Mouse (Mus musculus) embryonic facial prominence, embryonic 11.5 days (tissue): ENCODE results near the gene Mrps14. TPM values are rescaled to one million over a fixed set of nuclear protein-coding genes. Genes with fewer than 3 reads are reported as not detected.

Experiments
- ATAC-seq: fragments of 200-750 bp; cut with Nextera tagmentation; replicated peaks from 2 replicates; pipeline ENCODE4 v1.8.0; 2017; ENCODE audit warnings: low read depth; ENCODE audit not compliant: insufficient number of reproducible peaks, low FRiP score, low TSS enrichment
- DNase-seq: peaks from one replicate; pipeline ENCODE4 v3.0.0-alpha.2; 2015; ENCODE audit warnings: low spot score
- H3K27ac ChIP-seq: fragments of 300-500 bp; sonication (generic); replicated peaks from 2 replicates; pipeline ENCODE4 v1.5.1; 2014; ENCODE audit warnings: mild to moderate bottlenecking, low read depth, low read length, control low read depth
- H3K27me3 ChIP-seq: fragments of 300-500 bp; sonication (generic); 2 replicates; pipeline ENCODE4 v1.6.1; 2014; ENCODE audit warnings: mild to moderate bottlenecking, low read length, moderate library complexity, mixed read lengths; ENCODE audit not compliant: control insufficient read depth, insufficient read depth
- H3K36me3 ChIP-seq: fragments of 300-500 bp; sonication (generic); replicated peaks from 2 replicates; pipeline ENCODE4 v1.6.1; 2014; ENCODE audit warnings: low read depth, mild to moderate bottlenecking, low read length, moderate library complexity, mixed read lengths; ENCODE audit not compliant: control insufficient read depth, insufficient read depth
- H3K4me1 ChIP-seq: fragments of 300-500 bp; sonication (generic); 2 replicates; pipeline ENCODE4 v1.6.1; 2014; ENCODE audit warnings: low read length, mixed read lengths; ENCODE audit not compliant: control insufficient read depth, insufficient read depth
- H3K4me2 ChIP-seq: fragments of 300-500 bp; sonication (generic); 2 replicates; pipeline ENCODE4 v1.6.1; 2014; ENCODE audit warnings: low read depth, mild to moderate bottlenecking, control low read depth, low read length, moderate library complexity
- H3K4me3 ChIP-seq: fragments of 300-500 bp; sonication (generic); 2 replicates; pipeline ENCODE4 v1.5.1; 2014; ENCODE audit warnings: low read depth, low read length, control low read depth
- H3K9ac ChIP-seq: fragments of 300-500 bp; sonication (generic); replicated peaks from 2 replicates; pipeline ENCODE4 v1.6.1; 2014; ENCODE audit warnings: mild to moderate bottlenecking, control low read depth, low read length
- H3K9me3 ChIP-seq: fragments of 300-500 bp; sonication (generic); replicated peaks from 2 replicates; pipeline ENCODE4 v1.6.1; 2016; ENCODE audit warnings: mild to moderate bottlenecking, low read length, inconsistent platforms, mixed read lengths; ENCODE audit not compliant: control insufficient read depth
- WGBS: fragments of 180-500 bp; shearing (Covaris S2); extraction: QIAGEN DNeasy Blood & Tissue Kit; methylation state at CpG from one replicate; pipeline ENCODE4 v1.1.7; 2014; 5-methylcytosine and 5-hydroxymethylcytosine counted together
- polyA plus RNA-seq: library from polyadenylated mRNA; unstranded; fragments of >200 nt; fragmentation: Nextera tagmentation; extraction: Ambion mirVana; gene quantifications from 2 replicates; pipeline ENCODE4 v1.2.1, GENCODE M21; 2014

Mrps14 gene
- polyA plus RNA-seq, 1 experiment from 2014 or later: 244 TPM

- DNase-seq (peak; percentile 51), ATAC-seq (peak; percentile 79)
- H3K27me3 ChIP-seq: no peaks in the 10 kb centered on the region
- H3K9ac ChIP-seq: peak overlapping the region; percentile 88
- H3K4me3 ChIP-seq: peak overlapping the region; percentile 76
- peak overlapping the region; percentile 68 for H3K27ac ChIP-seq
- H3K36me3 ChIP-seq: no peaks in the 10 kb centered on the region; the same call in 1 of the 2 replicates
- no peaks in the 10 kb centered on the region for H3K4me1 ChIP-seq
- WGBS: under 1% methylated on average over 45 of the region's 45 CpGs
- peak overlapping the region; percentile 48 for H3K4me2 ChIP-seq
- H3K9me3 ChIP-seq: no peaks in the 10 kb centered on the region
Measured at GRCm38 (mm10) chr1:160212123-160212691, 17.2 kb downstream of the Mrps14 start.

DNA sequence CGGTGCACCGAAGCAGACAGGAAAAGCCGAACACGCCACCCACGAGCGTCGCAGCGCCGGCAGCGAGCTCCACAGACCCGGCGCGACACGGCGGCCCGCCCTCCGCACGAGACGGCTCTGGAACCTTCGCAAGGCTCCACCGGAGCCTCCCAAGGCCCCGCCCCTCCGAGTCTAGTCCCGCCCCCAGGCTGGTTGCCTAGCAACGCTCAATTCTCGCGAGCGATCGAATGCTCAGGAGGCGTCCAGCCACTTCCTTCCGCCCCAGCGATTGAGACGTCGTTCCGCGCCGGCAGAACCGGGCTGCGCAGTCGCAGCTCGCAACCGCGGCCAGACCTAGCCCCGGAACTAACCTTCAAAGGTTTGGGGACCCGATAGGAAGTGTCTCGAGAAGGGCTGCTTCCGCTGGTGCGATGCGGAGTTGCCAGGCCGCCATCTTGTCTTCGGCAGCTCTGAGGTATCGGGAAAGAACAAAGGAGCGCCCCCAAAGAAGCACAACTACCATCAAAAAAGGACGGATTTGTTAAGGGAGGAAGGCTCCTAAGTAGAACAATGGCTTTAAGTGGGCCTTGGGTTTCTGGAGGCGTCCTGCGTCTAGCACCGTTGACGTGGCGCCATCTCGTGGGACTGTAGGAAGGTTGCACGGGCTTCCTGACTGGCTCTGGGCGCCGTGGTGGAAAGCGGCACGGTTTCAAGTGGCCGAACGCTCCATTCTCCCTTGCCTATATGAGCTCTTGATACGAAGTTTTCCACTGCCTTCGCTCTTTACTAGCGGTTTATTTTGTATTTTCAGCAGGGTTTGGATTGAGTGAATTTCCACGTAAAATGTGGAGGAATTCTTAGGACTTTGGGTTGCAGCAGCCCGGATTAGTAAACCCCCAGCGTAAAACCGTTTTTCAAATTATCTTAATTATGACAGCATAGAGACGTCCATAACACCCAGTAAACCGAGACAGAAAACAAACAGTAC, 18.0 kb downstream of the Mrps14 start, which contains the start of gene Cacybp:
TSS of gene Cacybp (minus strand) at position 173 of the 967 bp plus-strand sequence.
- Histone ChIP-seq H3K4me3 (peak within 1 kb of the TSS; percentile 76), H3K4me1 (no peaks in the 10 kb centered on the region), H3K36me3 (no peaks in the 10 kb centered on the region), H3K4me2 (peak within 1 kb of the TSS; percentile 60), H3K9ac (peak within 1 kb of the TSS; percentile 93), H3K27me3 (no peaks in the 10 kb centered on the region), H3K9me3 (no peaks in the 10 kb centered on the region), H3K27ac (peak within 1 kb of the TSS; percentile 99)
- under 1% methylated on average over 73 of the region's 76 CpGs for WGBS
- ATAC-seq (peak; percentile 97), DNase-seq (peak; percentile 100)

- no peaks in the 10 kb centered on the region for H3K4me1 ChIP-seq
- WGBS: 73% methylated on average over 7 of the region's 7 CpGs
- no peaks in the 10 kb centered on the region for H3K36me3 ChIP-seq
- no peaks in the 10 kb centered on the region for H3K27me3 ChIP-seq
- no peak for DNase-seq
- no peak overlapping the region for H3K9ac ChIP-seq
- H3K9me3 ChIP-seq: no peaks in the 10 kb centered on the region
- H3K27ac ChIP-seq: no peak overlapping the region
- ATAC-seq: no peak
- H3K4me3 ChIP-seq: no peak overlapping the region
- no peak overlapping the region; the same call in 1 of the 2 replicates for H3K4me2 ChIP-seq
Measured at GRCm38 (mm10) chr1:160214171-160214570, 19.2 kb downstream of the Mrps14 start.

DNA sequence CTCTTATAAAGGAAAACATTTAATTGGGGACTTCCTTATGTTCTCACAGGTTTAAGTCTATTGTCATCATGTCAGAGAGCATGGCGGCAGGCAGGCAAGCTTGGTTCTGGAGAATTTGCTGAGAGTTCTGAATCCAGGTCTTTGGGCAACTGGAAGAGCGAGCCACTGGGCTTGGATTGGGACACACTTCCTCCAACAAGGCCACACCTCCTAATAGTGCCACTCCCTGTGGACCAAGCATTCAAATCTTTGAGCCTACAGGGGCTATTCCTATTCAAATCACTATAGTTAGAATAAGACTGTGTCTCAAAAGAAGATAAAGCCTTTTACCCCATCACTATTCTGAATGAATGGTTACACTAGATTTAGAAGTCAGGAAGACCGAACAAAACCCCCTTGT, 22.9 kb downstream of the Mrps14 start:
- DNase-seq: no peak
- no peak overlapping the region for H3K9ac ChIP-seq
- no peaks in the 10 kb centered on the region for H3K36me3 ChIP-seq
- H3K4me2 ChIP-seq: no peak overlapping the region
- H3K27me3 ChIP-seq: no peaks in the 10 kb centered on the region
- no peak overlapping the region for H3K27ac ChIP-seq
- 81% methylated on average over 3 of the region's 3 CpGs for WGBS
- no peaks in the 10 kb centered on the region for H3K4me1 ChIP-seq
- H3K9me3 ChIP-seq: no peaks in the 10 kb centered on the region
- ATAC-seq: no peak
- no peak overlapping the region for H3K4me3 ChIP-seq

- Histone ChIP-seq H3K4me1 (no peaks in the 10 kb centered on the region), H3K27ac (no peak overlapping the region), H3K9me3 (no peaks in the 10 kb centered on the region), H3K4me2 (no peak overlapping the region), H3K36me3 (no peaks in the 10 kb centered on the region), H3K9ac (no peak overlapping the region), H3K27me3 (no peaks in the 10 kb centered on the region), H3K4me3 (no peak overlapping the region)
- WGBS: 55% methylated on average over 2 of the region's 2 CpGs
- peak; percentile 12 for DNase-seq
- no peak for ATAC-seq
Measured at GRCm38 (mm10) chr1:160224093-160224492, 29.1 kb downstream of the Mrps14 start.

GRCm38 (mm10) chr1:160227196-160227595, 32.2 kb downstream of the Mrps14 start:
- H3K4me3 ChIP-seq: no peak overlapping the region
- DNase-seq: no peak
- H3K9ac ChIP-seq: no peak overlapping the region
- no peak for ATAC-seq
- no peaks in the 10 kb centered on the region for H3K36me3 ChIP-seq
- H3K27ac ChIP-seq: no peak overlapping the region
- no peaks in the 10 kb centered on the region for H3K9me3 ChIP-seq
- 92% methylated on average over 4 of the region's 4 CpGs for WGBS
- no peak overlapping the region for H3K4me2 ChIP-seq
- H3K27me3 ChIP-seq: no peaks in the 10 kb centered on the region
- no peaks in the 10 kb centered on the region for H3K4me1 ChIP-seq

GRCm38 (mm10) chr1:160227850-160228249, 32.8 kb downstream of the Mrps14 start:
- ATAC-seq (no peak), DNase-seq (no peak)
- no peaks in the 10 kb centered on the region for H3K9me3 ChIP-seq
- H3K4me1 ChIP-seq: no peaks in the 10 kb centered on the region
- H3K27ac ChIP-seq: no peak overlapping the region
- no peak overlapping the region for H3K4me2 ChIP-seq
- H3K9ac ChIP-seq: no peak overlapping the region
- no peak overlapping the region for H3K4me3 ChIP-seq
- no peaks in the 10 kb centered on the region for H3K27me3 ChIP-seq
- H3K36me3 ChIP-seq: no peaks in the 10 kb centered on the region

- Histone ChIP-seq H3K4me3 (no peak overlapping the region), H3K9me3 (no peaks in the 10 kb centered on the region), H3K36me3 (no peaks in the 10 kb centered on the region), H3K4me2 (no peak overlapping the region), H3K27ac (no peak overlapping the region), H3K27me3 (no peaks in the 10 kb centered on the region), H3K9ac (no peak overlapping the region), H3K4me1 (no peaks in the 10 kb centered on the region)
- no peak for ATAC-seq
- 53% methylated on average over 4 of the region's 4 CpGs for WGBS
- DNase-seq: peak; percentile 84
Measured at GRCm38 (mm10) chr1:160231013-160231412, 36.0 kb downstream of the Mrps14 start.
